Mouse (Mus musculus) midbrain, postnatal 0 days (tissue): ENCODE results near the gene Il33. TPM values are rescaled to one million over a fixed set of nuclear protein-coding genes. Genes with fewer than 3 reads are reported as not detected.

Experiments used
- ATAC-seq: fragments of 200-750 bp; cut with Nextera tagmentation; 2 replicates; pipeline ENCODE4 v1.8.0; 2017; ENCODE audit warnings: moderate number of reproducible peaks, mild to moderate bottlenecking, moderate TSS enrichment, moderate library complexity; ENCODE audit not compliant: low FRiP score
- DNase-seq: peaks from one replicate; pipeline ENCODE4 v3.0.0-alpha.2; 2015; ENCODE audit warnings: low spot score
- H3K27ac ChIP-seq: fragments of 300-500 bp; sonication (generic); 2 replicates; pipeline ENCODE4 v1.5.1; 2014; ENCODE audit warnings: low read depth, mild to moderate bottlenecking, low read length, mixed read lengths
- H3K27me3 ChIP-seq: fragments of 300-500 bp; sonication (generic); 2 replicates; pipeline ENCODE4 v1.6.1; 2014; ENCODE audit warnings: low read length, control low read depth, mixed read lengths; ENCODE audit not compliant: insufficient read depth
- H3K36me3 ChIP-seq: fragments of 300-500 bp; sonication (generic); 2 replicates; pipeline ENCODE4 v1.6.1; 2014; ENCODE audit warnings: low read length, control low read depth, mixed read lengths; ENCODE audit not compliant: insufficient read depth
- H3K4me1 ChIP-seq: fragments of 300-500 bp; sonication (generic); 2 replicates; pipeline ENCODE4 v1.6.1; 2014; ENCODE audit warnings: mild to moderate bottlenecking, control low read depth, antibody characterized with exemption, low read length, mixed read lengths; ENCODE audit not compliant: insufficient read depth
- H3K4me2 ChIP-seq: fragments of 300-500 bp; sonication (generic); 2 replicates; pipeline ENCODE4 v1.6.1; 2014; ENCODE audit warnings: low read depth, mild to moderate bottlenecking, low read length, mixed read lengths; ENCODE audit not compliant: poor library complexity, severe bottlenecking
- H3K4me3 ChIP-seq: fragments of 300-500 bp; sonication (generic); 2 replicates; pipeline ENCODE4 v1.5.1; 2014; ENCODE audit warnings: low read depth, mild to moderate bottlenecking, low read length, moderate library complexity
- H3K9ac ChIP-seq: fragments of 300-500 bp; sonication (generic); replicated peaks from 2 replicates; pipeline ENCODE4 v1.6.1; 2014; ENCODE audit warnings: mild to moderate bottlenecking, low read length, moderate library complexity, mixed read lengths; ENCODE audit not compliant: poor library complexity, severe bottlenecking
- H3K9me3 ChIP-seq: fragments of 300-500 bp; sonication (generic); 2 replicates; pipeline ENCODE4 v1.6.1; 2016; ENCODE audit warnings: low read length, control low read depth
- CTCF ChIP-seq: IDR thresholded peaks from 2 replicates; pipeline ENCODE4 v1.5.1; 2016; ENCODE audit warnings: antibody characterized with exemption, mild to moderate bottlenecking
- WGBS: fragments of 180-500 bp; shearing (Covaris S2); extraction: QIAGEN DNeasy Blood & Tissue Kit; methylation state at CpG from one replicate; pipeline ENCODE4 v1.1.7; 2014; 5-methylcytosine and 5-hydroxymethylcytosine counted together
- polyA plus RNA-seq: library from polyadenylated mRNA; unstranded; fragments of >200 nt; fragmentation: Nextera tagmentation; extraction: Ambion mirVana; gene quantifications from 2 replicates; pipeline ENCODE4 v1.2.1, GENCODE M21; 2015
- total RNA-seq: library from RNA; depleted of rRNA; stranded (reverse); fragments of >200 nt; gene quantifications from 2 replicates; pipeline ENCODE4 v1.2.3, GENCODE M21; 2014

Il33 gene
- total and polyA plus RNA-seq, 2 experiments from 2014 or later = 6.2 to 8.7 TPM

GRCm38 (mm10) chr19:29895047-29895446 is 29.9 kb upstream of the Il33 start:
- WGBS = 44% methylated on average over 7 of the region's 7 CpGs
- H3K9ac ChIP-seq = no peak overlapping the region
- ATAC-seq (no peak), DNase-seq (no peak)
- no peaks in the 10 kb centered on the region for H3K36me3 ChIP-seq
- no peaks in the 10 kb centered on the region for H3K27me3 ChIP-seq
- H3K9me3 ChIP-seq = peaks cover 5% of the 10 kb centered on the region; the same call in 1 of the 2 replicates
- H3K4me1 ChIP-seq = no peaks in the 10 kb centered on the region
- H3K4me3 ChIP-seq = no peak overlapping the region
- no peak overlapping the region for H3K4me2 ChIP-seq
- no peak overlapping the region for H3K27ac ChIP-seq
- no peak for TF ChIP-seq CTCF

DNA sequence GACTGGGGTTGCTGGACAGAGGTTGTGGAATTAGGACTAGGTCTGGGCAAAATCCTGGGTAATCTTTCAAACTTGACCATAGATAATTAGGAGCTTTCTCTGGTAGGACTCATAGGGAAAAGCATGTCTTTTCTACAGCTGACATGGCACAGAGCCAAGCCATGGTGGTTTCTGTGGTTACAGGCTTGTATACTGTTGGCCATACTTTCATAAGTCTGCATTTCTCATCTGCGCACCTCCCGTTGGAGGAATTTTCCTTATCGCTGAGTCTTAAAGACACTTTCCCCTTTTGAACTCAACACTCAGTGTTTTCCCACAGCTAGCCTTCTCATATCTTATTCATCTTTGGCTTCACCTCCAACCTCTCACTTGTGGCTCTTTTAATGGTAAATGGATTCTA is 24.6 kb upstream of the Il33 start:
- no peak overlapping the region for H3K4me2 ChIP-seq
- no peaks in the 10 kb centered on the region for H3K36me3 ChIP-seq
- H3K4me3 ChIP-seq = no peak overlapping the region
- no peak for DNase-seq
- no peak overlapping the region for H3K9ac ChIP-seq
- no peak for ATAC-seq
- peaks cover 5% of the 10 kb centered on the region; the same call in 1 of the 2 replicates for H3K9me3 ChIP-seq
- WGBS = 96% methylated on average over 3 of the region's 3 CpGs
- H3K27ac ChIP-seq = no peak overlapping the region
- H3K4me1 ChIP-seq = no peaks in the 10 kb centered on the region
- no peak for TF ChIP-seq CTCF
- H3K27me3 ChIP-seq = no peaks in the 10 kb centered on the region

GRCm38 (mm10) chr19:29902343-29903070 is 22.4 kb upstream of the Il33 start:
- WGBS = 61% methylated on average over 4 of the region's 4 CpGs
- no peak for ATAC-seq
- DNase-seq = no peak
- no peaks in the 10 kb centered on the region for H3K4me1 ChIP-seq
- H3K27ac ChIP-seq = no peak overlapping the region
- H3K4me3 ChIP-seq = no peak overlapping the region
- TF ChIP-seq CTCF = no peak
- H3K36me3 ChIP-seq = no peaks in the 10 kb centered on the region
- no peaks in the 10 kb centered on the region for H3K27me3 ChIP-seq
- no peak overlapping the region for H3K4me2 ChIP-seq
- no peak overlapping the region for H3K9ac ChIP-seq
- peaks cover 5% of the 10 kb centered on the region; the same call in 1 of the 2 replicates for H3K9me3 ChIP-seq

GRCm38 (mm10) chr19:29905896-29906295 is 19.0 kb upstream of the Il33 start:
- ATAC-seq (no peak), DNase-seq (no peak)
- Histone ChIP-seq H3K9ac (no peak overlapping the region), H3K4me1 (no peaks in the 10 kb centered on the region), H3K27me3 (no peaks in the 10 kb centered on the region), H3K27ac (no peak overlapping the region), H3K9me3 (no peaks in the 10 kb centered on the region), H3K36me3 (no peaks in the 10 kb centered on the region), H3K4me3 (no peak overlapping the region), H3K4me2 (no peak overlapping the region)
- TF ChIP-seq CTCF = no peak
- WGBS = 50% methylated on average over 1 of the region's 1 CpGs

- DNase-seq = no peak
- H3K4me2 ChIP-seq = no peak overlapping the region
- H3K36me3 ChIP-seq = no peaks in the 10 kb centered on the region
- no peak for ATAC-seq
- H3K27me3 ChIP-seq = no peaks in the 10 kb centered on the region
- H3K4me1 ChIP-seq = no peaks in the 10 kb centered on the region
- no peak overlapping the region for H3K4me3 ChIP-seq
- 81% methylated on average over 1 of the region's 1 CpGs for WGBS
- no peak for TF ChIP-seq CTCF
- H3K27ac ChIP-seq = no peak overlapping the region
- H3K9ac ChIP-seq = no peak overlapping the region
- no peaks in the 10 kb centered on the region for H3K9me3 ChIP-seq
Measured at GRCm38 (mm10) chr19:29909166-29909565, 15.7 kb upstream of the Il33 start.

DNA sequence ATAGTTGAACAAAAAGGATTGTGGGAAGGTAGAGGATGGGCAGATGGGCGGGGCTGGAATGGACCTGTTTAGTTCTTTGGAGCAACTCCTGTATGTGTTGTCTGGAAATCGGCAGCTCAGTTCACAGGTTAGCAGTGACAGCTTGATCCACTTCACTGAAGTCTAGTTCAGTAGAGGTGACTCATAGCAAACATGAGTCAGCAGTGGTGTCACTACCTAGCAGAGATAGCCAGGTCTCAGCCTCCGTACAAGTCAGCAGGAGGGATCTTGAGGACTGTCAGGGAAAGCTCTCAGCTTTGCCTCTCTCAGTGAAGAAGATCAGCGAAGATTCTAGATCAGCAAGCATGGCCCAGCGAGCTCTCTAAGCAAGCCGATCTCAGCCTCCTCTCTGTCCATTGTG is 13.0 kb upstream of the Il33 start:
- Histone ChIP-seq H3K9me3 (no peaks in the 10 kb centered on the region), H3K4me3 (no peak overlapping the region), H3K4me1 (no peaks in the 10 kb centered on the region), H3K36me3 (no peaks in the 10 kb centered on the region), H3K27ac (no peak overlapping the region), H3K27me3 (no peaks in the 10 kb centered on the region), H3K9ac (no peak overlapping the region), H3K4me2 (no peak overlapping the region)
- TF ChIP-seq CTCF = no peak
- DNase-seq (no peak), ATAC-seq (no peak)
- 95% methylated on average over 6 of the region's 6 CpGs for WGBS
